Mouse (Mus musculus) hindbrain, embryonic 11.5 days (tissue): ENCODE data around the gene Tomm34. TPM values are rescaled to one million over a fixed set of nuclear protein-coding genes. Genes with fewer than 3 reads are reported as not detected.
"Not testable (repeated sequence)": the region's sequence is repeated elsewhere in the genome, so short reads cannot be mapped to it uniquely, and the experiment has no call there.

Experiments used
- ATAC-seq: fragments of 200-750 bp; cut with Nextera tagmentation; 2 replicates; pipeline ENCODE4 v1.8.0; 2017; ENCODE audit warnings: mild to moderate bottlenecking, moderate TSS enrichment, moderate library complexity; ENCODE audit not compliant: low FRiP score
- DNase-seq: peaks from one replicate; pipeline ENCODE4 v3.0.0-alpha.2; 2015; ENCODE audit warnings: low spot score
- H3K27ac ChIP-seq: fragments of 300-500 bp; sonication (generic); 2 replicates; pipeline ENCODE4 v1.5.1; 2014; ENCODE audit warnings: mild to moderate bottlenecking, low read depth, low read length
- H3K27me3 ChIP-seq: fragments of 300-500 bp; sonication (generic); 2 replicates; pipeline ENCODE4 v1.6.1; 2014; ENCODE audit warnings: mild to moderate bottlenecking, low read length, moderate library complexity, mixed read lengths; ENCODE audit not compliant: control insufficient read depth, insufficient read depth
- H3K36me3 ChIP-seq: fragments of 300-500 bp; sonication (generic); 2 replicates; pipeline ENCODE4 v1.6.1; 2014; ENCODE audit warnings: mild to moderate bottlenecking, low read length, moderate library complexity, mixed read lengths; ENCODE audit not compliant: control insufficient read depth, insufficient read depth
- H3K4me1 ChIP-seq: fragments of 300-500 bp; sonication (generic); replicated peaks from 2 replicates; pipeline ENCODE4 v1.6.1; 2014; ENCODE audit warnings: low read length, mixed read lengths; ENCODE audit not compliant: control insufficient read depth, insufficient read depth
- H3K4me2 ChIP-seq: fragments of 300-500 bp; sonication (generic); replicated peaks from 2 replicates; pipeline ENCODE4 v1.6.1; 2014; ENCODE audit warnings: mild to moderate bottlenecking, low read depth, low read length
- H3K4me3 ChIP-seq: fragments of 300-500 bp; sonication (generic); 2 replicates; pipeline ENCODE4 v1.5.1; 2014; ENCODE audit warnings: low read depth, low read length
- H3K9ac ChIP-seq: fragments of 300-500 bp; sonication (generic); 2 replicates; pipeline ENCODE4 v1.6.1; 2014; ENCODE audit warnings: low read depth, low read length
- H3K9me3 ChIP-seq: fragments of 300-500 bp; sonication (generic); 2 replicates; pipeline ENCODE4 v1.6.1; 2016; ENCODE audit warnings: low read length; ENCODE audit not compliant: control insufficient read depth
- WGBS: fragments of 180-500 bp; shearing (Covaris S2); extraction: QIAGEN DNeasy Blood & Tissue Kit; methylation state at CpG from one replicate; pipeline ENCODE4 v1.1.7; 2014; 5-methylcytosine and 5-hydroxymethylcytosine counted together
- polyA plus RNA-seq: library from polyadenylated mRNA; unstranded; fragments of >200 nt; fragmentation: Nextera tagmentation; extraction: Ambion mirVana; gene quantifications from 2 replicates; pipeline ENCODE4 v1.2.1, GENCODE M21; 2014

The Tomm34 gene
- polyA plus RNA-seq, 1 experiment from 2014 or later = 54.6 TPM

DNA sequence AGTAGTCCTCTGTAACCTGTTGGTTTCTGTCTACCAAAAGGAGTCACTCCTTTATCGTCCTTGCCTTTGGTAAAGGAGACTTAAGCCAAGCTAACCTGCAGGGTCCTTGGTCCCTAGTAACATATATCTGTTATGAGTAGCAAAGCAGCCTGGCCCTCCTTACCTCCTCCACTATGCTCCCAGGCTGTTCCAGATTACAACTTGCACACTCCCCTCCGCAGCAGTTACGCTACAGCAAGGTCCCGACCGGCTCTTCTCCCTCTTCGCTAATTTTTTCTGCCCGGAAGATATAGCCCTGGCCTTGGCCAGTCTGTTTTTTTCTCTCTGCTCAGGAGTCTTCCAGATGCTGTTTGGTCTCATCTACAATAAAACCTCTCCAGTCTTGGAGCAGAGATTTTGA is 2.2 kb upstream of the Tomm34 start:
- no peaks in the 10 kb centered on the region for H3K27me3 ChIP-seq
- no peak overlapping the region for H3K27ac ChIP-seq
- H3K9ac ChIP-seq = no peak overlapping the region
- H3K4me3 ChIP-seq = no peak overlapping the region
- no peaks in the 10 kb centered on the region for H3K9me3 ChIP-seq
- DNase-seq (no peak), ATAC-seq (no peak)
- WGBS = 84% methylated on average over 7 of the region's 7 CpGs
- no peaks in the 10 kb centered on the region for H3K36me3 ChIP-seq
- no peak overlapping the region for H3K4me2 ChIP-seq
- peaks cover 3% of the 10 kb centered on the region; the same call in 1 of the 2 replicates for H3K4me1 ChIP-seq

- H3K9ac ChIP-seq = no peak overlapping the region
- H3K4me3 ChIP-seq = no peak overlapping the region
- WGBS = 83% methylated on average over 2 of the region's 2 CpGs
- peaks cover 3% of the 10 kb centered on the region; the same call in 1 of the 2 replicates for H3K4me1 ChIP-seq
- ATAC-seq = no peak
- no peaks in the 10 kb centered on the region for H3K27me3 ChIP-seq
- no peak for DNase-seq
- H3K9me3 ChIP-seq = no peaks in the 10 kb centered on the region
- H3K4me2 ChIP-seq = no peak overlapping the region
- no peaks in the 10 kb centered on the region for H3K36me3 ChIP-seq
- no peak overlapping the region for H3K27ac ChIP-seq
Observed at GRCm38 (mm10) chr2:164072109-164072508, 1.1 kb upstream of the Tomm34 start.

GRCm38 (mm10) chr2:164071437-164071820 is 460 bp upstream of the Tomm34 start:
- H3K36me3 ChIP-seq, H3K4me1 ChIP-seq, DNase-seq, H3K9ac ChIP-seq, H3K9me3 ChIP-seq, H3K27ac ChIP-seq, H3K27me3 ChIP-seq: not testable (repeated sequence)
- ATAC-seq = peak; percentile 3; the same call in 1 of the 2 replicates
- Histone ChIP-seq H3K4me2 (peak overlapping the region; percentile 84), H3K4me3 (peak overlapping the region; percentile 86)
- WGBS = 79% methylated on average over 11 of the region's 11 CpGs

GRCm38 (mm10) chr2:164070142-164070764 is 716 bp downstream of the Tomm34 start, which contains the start of gene Stk4:
Gene Stk4, plus strand, starts transcription at chr2:164070322.
- ATAC-seq = peak; percentile 56

GRCm38 (mm10) chr2:164059634-164060235 is 11.2 kb downstream of the Tomm34 start:
- Histone ChIP-seq H3K27ac (no peak overlapping the region), H3K9me3 (no peaks in the 10 kb centered on the region), H3K4me3 (no peak overlapping the region), H3K36me3 (peaks cover 11% of the 10 kb centered on the region), H3K27me3 (no peaks in the 10 kb centered on the region), H3K9ac (no peak overlapping the region), H3K4me2 (no peak overlapping the region), H3K4me1 (no peaks in the 10 kb centered on the region)
- 95% methylated on average over 8 of the region's 8 CpGs for WGBS
- DNase-seq = no peak
- no peak for ATAC-seq

More at GRCm38 (mm10) chr2:164070142-164070764, 716 bp downstream of the Tomm34 start, which contains the start of gene Stk4:
- WGBS = under 1% methylated on average over 23 of the region's 45 CpGs
- peak within 1 kb of the TSS; percentile 84 for H3K4me2 ChIP-seq
- peaks cover 3% of the 10 kb centered on the region; the same call in 1 of the 2 replicates for H3K4me1 ChIP-seq
- peak within 1 kb of the TSS; percentile 73 for H3K9ac ChIP-seq
- no peaks in the 10 kb centered on the region for H3K36me3 ChIP-seq
- peak within 1 kb of the TSS; percentile 86 for H3K4me3 ChIP-seq
- H3K9me3 ChIP-seq = no peaks in the 10 kb centered on the region
- DNase-seq = no peak
- peak within 1 kb of the TSS; percentile 59 for H3K27ac ChIP-seq
- H3K27me3 ChIP-seq = no peaks in the 10 kb centered on the region

GRCm38 (mm10) chr2:164054671-164055070 is 16.3 kb downstream of the Tomm34 start:
- WGBS = 94% methylated on average over 8 of the region's 8 CpGs
- no peak for ATAC-seq

GRCm38 (mm10) chr2:164053767-164054166 is 17.2 kb downstream of the Tomm34 start:
- Histone ChIP-seq H3K4me1 (no peaks in the 10 kb centered on the region), H3K4me3 (no peak overlapping the region), H3K9ac (no peak overlapping the region), H3K27me3 (no peaks in the 10 kb centered on the region), H3K4me2 (no peak overlapping the region), H3K27ac (no peak overlapping the region), H3K36me3 (peaks cover 1% of the 10 kb centered on the region), H3K9me3 (no peaks in the 10 kb centered on the region)
- DNase-seq (no peak), ATAC-seq (no peak)
- WGBS = 92% methylated on average over 8 of the region's 8 CpGs

More at GRCm38 (mm10) chr2:164054671-164055070, 16.3 kb downstream of the Tomm34 start:
- H3K9me3 ChIP-seq = no peaks in the 10 kb centered on the region
- H3K4me1 ChIP-seq = no peaks in the 10 kb centered on the region
- no peak overlapping the region for H3K9ac ChIP-seq
- no peak overlapping the region for H3K27ac ChIP-seq
- DNase-seq = no peak
- H3K36me3 ChIP-seq = peaks cover 6% of the 10 kb centered on the region
- no peak overlapping the region for H3K4me2 ChIP-seq
- no peaks in the 10 kb centered on the region for H3K27me3 ChIP-seq
- no peak overlapping the region for H3K4me3 ChIP-seq

GRCm38 (mm10) chr2:164047197-164047690 is 23.7 kb downstream of the Tomm34 start:
- 0 out of 2 replicates have a peak overlapping the region, but pooled peaks have one; percentile 0 for H3K4me3 ChIP-seq
- ATAC-seq = peak; percentile 60; the same call in 1 of the 2 replicates

More at GRCm38 (mm10) chr2:164047197-164047690, 23.7 kb downstream of the Tomm34 start:
- Histone ChIP-seq H3K4me1 (no peaks in the 10 kb centered on the region), H3K36me3 (no peaks in the 10 kb centered on the region), H3K27ac (no peak overlapping the region), H3K9me3 (no peaks in the 10 kb centered on the region), H3K4me2 (peak overlapping the region; percentile 22), H3K27me3 (no peaks in the 10 kb centered on the region), H3K9ac (no peak overlapping the region)
- WGBS = 7% methylated on average over 11 of the region's 16 CpGs
- DNase-seq = peak; percentile 35
